Mouse (Mus musculus) heart, adult 18-20 months (tissue): ENCODE data around the gene Rrp1. TPM values are rescaled to one million over a fixed set of nuclear protein-coding genes. Genes with fewer than 3 reads are reported as not detected.
"Not testable (repeated sequence)": the region's sequence is repeated elsewhere in the genome, so short reads cannot be mapped to it uniquely, and the experiment has no call there.

Experiments used
- DNase-seq, 2 experiments: peaks; one replicate each; pipeline ENCODE4 v3.0.0; 2021 to 2022; ENCODE audit warnings: mixed read lengths in 1 of 2
- total RNA-seq, 2 experiments: library from RNA; stranded (reverse); gene quantifications; 2 replicates each; pipeline ENCODE4 v1.2.3; 2021

The Rrp1 gene
- total RNA-seq, 2 experiments from 2014 or later: 90.5 to 94.6 TPM

DNA sequence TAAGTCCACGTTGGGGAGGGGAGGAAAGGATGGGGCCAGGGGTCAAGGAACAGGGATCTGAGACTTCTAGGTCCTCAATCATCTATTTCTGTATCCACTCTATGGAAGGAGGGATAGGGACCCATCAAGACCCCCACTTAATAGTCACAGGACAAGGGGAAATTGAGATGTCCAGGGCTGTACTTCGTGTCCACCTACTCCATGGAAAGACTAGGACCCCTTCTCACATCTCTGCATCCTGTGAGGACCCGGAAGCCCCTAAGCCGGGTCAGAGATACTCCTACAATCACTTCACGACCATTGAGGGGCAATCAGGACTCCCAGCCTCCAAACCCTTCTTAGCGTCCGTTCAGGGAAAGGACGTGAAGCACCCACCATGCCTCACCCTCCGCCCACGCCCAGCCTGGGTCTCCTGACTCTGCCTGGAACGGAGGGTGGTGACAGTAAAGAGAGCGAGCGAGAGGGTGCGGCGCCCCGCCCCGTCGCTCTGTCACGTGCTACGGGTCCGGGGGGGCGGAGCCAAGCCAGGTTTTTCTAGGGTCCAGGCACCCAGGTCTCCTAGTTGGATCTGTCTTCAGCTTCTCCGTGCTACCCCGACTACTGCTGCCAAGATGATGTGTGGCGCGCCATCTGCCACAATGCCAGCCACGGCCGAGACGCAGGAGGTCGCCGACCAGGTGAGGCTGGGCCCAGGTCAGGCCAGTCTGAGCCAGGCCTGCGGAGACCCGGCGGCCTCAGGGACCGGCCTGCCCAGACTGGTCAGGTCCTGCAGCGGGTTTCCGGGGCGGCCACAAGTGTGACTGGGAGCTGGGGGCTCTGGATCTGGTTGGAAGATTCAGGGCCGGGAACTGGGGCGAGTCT lies 12.6 kb upstream of the Rrp1 start, which contains the start of gene Cstb:
Cstb (plus strand) TSS at position 489 of the 861 bp plus-strand sequence.
- peak; percentile 88 to 89 for DNase-seq

DNA sequence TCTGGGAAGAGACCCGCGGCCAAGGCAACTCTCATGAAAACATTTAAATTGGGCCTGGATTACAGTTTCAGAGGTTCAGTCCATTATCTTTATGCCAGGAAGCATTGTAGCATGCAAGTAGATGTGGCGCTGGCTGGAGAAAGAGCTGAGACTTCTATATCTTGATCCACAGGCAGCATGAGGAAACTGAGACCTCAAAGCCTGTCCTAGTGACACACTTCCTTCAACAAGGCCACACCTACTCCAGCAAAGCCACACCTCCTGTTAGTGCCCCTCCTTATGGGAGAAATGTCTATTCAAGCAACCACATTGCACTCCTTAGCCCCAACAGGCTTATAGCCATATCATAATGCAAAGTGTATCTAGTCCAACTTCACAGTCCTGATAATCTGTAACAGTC lies 9.8 kb upstream of the Rrp1 start:
- no peak for DNase-seq

DNA sequence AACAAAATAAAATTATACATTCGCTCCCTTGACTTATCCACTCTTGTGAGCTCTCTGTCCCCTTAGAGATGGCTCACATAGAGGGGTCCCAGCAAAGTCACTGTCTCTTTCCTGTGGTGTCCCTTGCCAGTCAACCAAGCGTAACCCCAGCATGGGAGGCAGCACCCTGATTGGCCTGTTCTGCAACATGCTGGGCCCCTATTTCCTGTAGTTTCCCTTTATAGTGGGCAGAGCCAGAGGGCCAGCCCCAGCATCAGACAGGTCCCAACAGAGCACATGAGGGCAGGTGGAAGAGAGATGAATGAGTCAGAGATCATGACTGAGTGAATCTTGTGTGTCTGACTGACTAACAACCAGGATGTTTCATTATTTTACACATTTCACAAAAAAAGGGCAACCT lies 8.1 kb upstream of the Rrp1 start:
- DNase-seq: no peak

DNA sequence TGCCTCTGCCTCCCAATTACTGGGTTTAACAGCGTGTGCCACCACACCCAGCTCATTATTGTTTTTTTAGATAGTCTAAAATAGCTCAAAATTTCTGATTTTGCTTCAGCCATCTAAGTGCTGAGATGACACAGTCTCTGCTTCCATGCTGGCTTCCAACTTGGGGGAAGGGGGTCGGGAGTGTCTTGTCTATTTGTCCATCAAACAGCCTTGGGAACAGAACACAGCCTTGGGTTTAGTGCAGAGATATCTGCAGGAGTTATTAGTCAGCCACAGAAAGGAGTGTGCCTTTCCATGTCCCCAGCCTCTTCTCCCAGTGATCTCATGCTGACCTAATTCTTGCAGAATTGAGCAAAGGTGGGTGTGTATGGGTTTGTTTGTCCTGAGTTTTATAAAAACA lies 5.9 kb upstream of the Rrp1 start:
- DNase-seq: no peak

DNA sequence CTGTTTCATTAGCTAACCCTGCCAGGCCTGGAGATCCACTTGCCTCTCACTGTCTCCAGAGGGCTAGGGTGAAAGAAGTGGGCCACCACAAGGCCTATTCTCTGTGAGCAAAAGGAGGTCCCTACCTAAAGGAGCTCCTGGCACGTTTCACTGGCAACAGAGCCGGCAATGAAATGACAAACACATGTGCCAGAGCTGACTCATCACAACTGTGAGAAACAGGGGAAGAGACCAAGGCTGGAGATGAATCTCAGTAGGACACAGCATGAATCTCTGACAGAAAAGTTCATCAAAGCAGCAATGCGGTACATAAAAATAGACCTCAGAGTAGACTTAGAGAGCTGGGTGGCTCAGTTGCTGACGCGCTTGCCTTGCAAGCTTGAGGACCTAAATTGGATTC lies 5.0 kb upstream of the Rrp1 start:
- no peak for DNase-seq

DNA sequence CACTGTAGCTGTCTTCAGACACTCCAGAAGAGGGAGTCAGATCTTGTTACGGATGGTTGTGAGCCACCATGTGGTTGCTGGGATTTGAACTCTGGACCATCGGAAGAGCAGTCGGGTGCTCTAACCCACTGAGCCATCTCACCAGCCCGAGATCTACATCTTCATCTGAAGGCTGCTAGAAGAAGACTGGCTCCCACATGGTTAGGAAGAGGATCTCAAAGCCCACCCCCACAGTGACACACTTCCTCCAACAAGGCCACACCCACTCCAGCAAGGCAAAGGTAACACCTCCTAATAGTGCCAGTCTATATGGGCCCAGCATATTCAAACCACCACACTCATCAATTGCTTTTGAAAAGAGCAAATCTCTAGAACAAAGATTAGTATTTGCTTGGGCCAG lies 2.1 kb upstream of the Rrp1 start:
- not testable (repeated sequence) for DNase-seq

DNA sequence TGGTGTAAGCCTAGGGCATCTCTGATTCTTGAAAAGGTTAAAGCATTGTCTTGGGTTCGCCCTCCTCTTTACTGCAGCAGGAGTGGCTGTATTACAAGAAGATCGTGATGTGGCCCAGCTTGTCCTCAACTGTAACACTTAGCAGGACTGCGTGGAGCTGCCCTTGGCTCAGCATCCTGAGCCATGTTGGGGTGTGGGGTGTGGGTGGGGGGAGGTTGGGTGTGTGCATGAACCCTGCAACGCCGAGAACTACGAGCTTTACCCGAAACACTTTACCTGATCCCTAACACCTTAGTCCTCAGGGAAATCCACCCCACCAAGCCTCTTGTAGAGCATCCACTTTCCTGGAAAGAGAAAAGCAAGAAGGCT lies 293 bp upstream of the Rrp1 start:
- DNase-seq: no peak

DNA sequence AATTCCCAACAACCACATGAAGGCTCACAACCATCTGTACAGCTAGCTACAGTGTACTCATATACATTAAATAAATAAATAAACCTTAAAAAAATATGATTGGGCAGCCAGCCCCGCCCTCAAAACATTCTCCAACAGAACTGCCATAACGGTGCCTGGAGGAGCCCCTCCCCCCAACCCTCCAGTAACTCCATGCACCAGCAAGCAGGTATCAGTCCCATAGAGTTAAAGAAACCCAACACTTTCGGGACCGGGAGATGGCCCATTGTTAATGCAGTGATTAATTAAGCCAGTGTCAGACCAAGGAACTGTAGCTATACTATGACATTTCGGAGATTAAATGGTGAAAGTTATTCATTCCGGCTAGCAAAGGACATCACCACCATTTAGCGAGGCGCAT lies 992 bp downstream of the Rrp1 start:
- DNase-seq: peak in 1 of 2 experiments; percentile 22

DNA sequence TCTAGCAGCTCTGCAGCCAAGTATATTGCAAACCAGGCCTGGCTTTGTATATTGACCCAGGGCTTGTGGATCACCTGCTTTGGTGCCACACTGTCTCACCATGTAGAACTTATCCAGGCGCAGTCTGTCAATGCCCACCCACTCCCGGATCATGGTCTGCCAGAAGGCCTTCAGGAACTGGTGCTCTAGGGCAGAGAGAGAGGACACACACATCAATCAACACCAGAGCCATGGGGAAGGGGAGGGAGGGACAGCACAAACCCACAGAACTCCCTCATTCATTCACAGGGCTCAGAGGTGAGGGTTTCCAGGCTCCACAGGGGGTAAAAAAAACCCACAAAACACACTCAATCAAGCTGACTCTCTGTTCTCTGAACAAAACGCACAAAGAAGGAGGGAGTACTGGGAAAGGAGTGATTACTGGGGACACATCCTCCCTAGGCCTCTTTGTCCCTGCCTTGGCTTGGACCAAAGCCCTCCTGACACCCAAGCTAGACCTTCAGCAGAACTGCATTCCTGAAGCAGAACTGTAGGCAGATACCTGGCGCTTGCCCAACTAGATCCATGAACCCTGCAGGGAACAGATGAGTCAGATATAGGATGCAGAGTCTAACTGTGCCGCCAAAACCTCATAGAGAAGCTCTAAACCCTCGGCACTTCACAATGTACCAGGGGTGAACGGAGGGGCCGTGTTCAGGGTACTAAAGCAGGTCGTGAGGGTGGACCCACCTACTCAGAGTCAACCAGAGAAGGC lies 3.6 kb downstream of the Rrp1 start:
- DNase-seq: no peak

DNA sequence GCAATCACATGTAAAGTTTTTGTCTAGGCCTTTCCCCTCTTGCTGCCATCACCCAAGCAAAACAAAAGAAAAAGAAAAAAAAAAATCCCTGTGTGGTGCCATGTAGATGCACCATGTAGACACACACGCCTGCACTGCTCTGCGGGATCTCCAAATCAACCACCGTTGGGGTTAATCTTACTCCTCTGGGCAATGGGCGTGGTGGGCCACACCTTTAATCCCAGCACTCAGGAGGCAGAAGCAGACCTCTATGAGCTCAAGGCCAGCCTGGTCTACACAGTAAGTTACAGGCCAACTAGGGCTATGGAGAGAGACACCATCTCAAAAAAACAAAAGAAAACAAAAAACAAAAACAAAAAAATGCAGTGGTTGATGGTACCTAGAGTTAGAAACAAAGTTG lies 5.7 kb downstream of the Rrp1 start:
- no peak for DNase-seq

DNA sequence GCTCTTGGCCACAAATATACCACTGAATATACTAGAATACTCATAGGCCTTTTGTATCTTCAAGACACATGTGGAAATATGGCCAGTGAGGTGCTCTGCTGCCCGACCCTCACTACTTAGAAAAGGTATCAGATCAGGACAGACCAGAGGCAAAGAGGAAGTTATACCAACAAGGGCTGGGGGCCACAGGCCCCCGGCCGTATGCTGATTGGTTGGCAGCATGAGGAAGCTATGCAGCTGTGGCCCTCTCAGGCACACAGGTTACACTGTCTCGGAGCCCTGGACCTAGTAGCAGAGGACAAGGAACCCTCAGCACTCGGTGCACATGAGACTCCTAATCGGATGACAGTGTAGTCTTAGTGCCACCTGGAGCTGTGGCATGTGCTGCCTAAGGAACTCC lies 6.7 kb downstream of the Rrp1 start:
- DNase-seq: no peak

DNA sequence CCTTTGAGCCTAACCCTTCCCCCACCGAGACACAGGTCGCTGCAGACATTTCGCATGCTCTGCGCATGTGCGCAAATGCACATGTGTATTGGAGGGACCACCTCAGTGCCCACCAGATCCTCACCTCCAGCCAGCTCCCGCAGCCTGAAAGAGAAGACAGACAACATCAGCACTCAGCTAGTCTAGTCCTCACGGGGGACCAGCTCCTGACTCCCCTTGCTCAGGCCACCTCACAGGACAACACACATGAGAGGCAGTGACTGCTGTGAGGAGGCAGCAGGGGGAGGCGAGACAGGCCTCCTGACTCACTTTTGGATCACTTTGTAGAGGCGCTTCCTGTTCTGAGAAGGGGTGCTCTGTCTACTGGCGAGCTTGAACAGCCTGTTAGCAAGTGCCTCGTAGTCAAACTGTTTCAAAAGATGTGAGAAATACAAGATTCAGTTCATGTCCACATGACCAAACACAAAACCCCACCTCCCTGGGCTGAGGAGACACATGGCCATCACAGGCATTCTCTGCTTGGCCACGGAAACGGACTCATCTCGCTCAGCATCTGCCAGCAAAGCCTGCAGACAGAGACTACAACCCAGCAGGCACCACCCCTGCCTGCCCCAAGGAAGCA lies 10.4 kb downstream of the Rrp1 start:
- DNase-seq: no peak

DNA sequence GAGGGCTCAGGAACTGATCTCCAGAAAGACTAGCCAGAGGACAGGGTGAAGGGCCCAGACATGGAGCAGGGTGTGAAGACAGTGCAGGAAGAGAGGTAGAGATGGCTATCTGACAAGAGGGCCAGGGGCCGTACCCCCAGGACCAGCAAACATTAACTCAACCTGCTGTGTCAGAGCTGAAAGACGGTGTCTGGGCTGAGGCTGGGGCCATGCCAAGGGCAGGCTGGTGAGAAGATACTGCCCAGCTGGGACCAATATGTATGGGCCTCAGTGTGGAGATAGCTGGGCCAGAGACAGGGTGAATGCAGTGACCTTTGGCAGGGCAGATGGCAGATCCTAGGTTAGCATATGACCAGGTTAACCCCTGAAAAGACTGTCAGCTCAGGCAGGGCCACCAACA lies 11.7 kb downstream of the Rrp1 start:
- no peak for DNase-seq

DNA sequence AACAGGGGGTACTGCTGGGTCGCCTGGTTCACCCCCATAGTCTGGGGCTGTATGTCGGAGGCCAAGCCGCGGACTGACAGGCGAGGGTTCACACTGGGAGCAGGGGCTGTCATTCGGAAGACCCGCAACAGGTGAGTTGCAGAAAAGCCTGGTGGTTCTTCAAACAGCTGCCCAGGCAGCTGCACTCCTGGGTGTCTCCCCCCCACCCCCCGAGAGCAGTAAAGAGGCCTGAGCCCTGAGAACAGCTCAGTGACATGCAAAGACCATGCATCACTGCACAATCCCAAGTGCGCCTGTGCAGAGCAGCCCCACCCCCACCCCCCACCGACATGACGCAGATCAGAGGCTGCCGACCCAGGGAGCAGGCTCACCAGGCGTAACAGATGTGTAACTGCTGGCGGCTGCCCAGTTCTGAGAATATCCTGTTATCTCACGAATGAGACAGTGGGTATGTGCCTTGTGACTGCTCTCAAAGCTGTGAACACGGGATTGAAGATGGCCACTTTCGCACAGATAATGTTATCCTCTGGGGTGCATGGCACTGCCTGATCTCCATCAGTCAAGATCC lies 13.7 kb downstream of the Rrp1 start:
- peak; percentile 47 to 50 for DNase-seq

DNA sequence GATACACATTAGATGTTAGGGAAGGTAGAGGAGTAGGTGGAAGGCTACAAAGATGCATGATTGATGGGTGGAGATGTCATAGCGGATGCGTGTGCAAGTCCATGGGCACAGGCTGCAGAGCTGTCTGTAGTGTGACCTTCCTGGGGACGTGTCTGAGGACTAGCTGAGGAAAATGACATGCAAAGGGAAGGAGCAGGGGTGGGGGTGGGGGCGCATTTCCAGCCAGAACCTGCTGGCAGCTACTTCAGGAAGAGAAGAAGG lies 16.3 kb downstream of the Rrp1 start:
- no peak for DNase-seq

DNA sequence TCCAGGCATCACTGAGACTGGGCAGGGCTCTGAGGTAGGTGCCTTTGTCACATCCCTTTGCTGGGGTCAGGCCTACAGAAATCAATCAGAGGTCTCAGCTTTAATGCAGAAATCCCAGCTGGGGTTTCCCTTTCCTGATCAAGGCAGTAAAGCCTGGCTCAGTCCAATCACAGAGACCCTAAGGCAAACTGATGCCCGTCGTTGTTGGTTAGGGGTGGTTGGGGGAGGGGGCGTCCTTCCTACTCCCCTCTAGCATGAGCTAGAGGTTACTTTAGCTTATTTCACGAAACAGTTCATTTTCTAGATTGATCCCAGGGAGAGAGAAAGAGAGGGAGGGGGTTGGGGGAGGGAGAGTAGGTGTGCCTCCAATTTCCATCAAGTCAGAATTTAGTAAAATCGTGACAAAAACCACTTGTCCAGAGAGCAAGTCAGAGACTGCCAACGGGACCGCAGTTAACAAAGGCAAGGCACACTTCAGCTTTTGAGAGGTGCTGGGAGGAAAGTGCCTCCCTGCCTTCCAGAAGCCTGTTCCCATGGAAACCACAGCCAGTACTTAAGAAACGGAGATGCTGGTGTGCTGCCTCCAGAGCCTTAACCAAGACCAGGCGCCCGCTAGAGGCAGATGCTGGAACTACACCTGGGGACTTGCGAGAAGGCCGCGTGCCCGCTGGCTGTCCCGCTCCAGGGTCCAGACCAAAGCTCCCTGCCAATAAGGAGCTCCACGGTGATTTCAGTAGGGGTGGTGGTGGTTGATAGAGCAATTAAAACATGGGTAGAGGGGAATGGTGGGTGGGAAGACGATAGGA lies 16.8 kb downstream of the Rrp1 start:
- DNase-seq: peak; percentile 87 to 98

DNA sequence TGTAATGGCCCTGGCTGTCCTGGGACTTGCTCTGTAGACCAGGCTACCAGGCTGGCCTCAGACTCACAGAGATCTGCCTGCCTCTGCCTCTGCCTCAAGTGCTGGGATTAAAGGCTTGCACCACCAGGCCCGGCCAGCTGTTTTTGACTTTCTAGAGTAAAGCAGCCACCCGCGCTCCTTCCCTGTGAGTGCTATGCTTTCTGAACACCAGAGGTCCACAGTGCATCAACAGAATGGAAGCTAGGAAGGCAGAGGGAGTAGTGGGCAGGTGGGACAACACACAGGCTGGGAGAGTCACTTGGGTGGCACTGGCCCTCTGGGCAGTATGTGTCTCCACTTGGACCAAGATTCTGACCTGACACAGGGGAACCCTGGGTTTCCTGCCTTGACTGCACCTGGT lies 17.5 kb downstream of the Rrp1 start:
- DNase-seq: no peak

DNA sequence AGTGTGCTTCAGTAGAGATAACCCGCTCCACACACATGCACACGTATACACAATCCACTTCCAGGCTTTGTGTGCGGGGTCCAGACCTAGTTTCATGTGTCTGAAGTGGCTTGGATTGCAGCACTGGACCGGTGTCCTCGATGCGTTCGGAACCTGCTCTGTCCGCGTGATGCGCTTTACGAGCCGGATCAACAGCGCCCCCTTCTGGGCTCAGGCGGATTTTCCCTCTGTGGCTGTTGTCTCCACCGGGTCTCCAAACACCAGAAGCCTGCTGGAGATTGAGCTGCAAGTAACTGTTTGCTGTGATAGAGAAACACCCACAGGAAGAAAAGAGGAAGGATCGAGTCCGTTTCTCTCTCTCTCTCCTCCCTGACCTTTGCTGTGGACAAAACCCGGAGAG lies 20.8 kb downstream of the Rrp1 start:
- peak; percentile 81 to 90 for DNase-seq

DNA sequence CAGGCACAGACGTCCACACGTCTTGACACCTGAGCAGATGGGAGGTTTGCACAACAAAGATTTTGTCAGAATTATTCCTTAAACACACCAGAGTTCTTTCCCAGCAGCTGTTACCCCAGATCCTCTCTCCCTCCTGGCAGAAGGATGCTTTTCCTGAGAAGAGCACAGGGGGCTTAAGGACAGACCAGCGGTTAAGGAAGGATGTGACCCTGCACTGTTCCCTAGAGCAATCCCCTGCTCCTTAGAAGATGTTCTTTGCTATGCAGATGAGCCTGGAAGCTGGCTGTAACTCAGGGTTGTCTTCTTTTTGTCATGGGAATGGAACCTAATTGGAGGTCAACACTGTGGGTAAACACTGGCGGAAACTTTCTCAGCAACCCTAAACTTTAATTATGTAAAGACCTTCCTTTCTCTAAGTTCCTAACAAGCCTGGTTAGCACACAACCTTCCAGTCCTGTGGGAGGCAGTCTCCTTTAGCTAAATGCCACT lies 21.8 kb downstream of the Rrp1 start:
- DNase-seq: no peak

DNA sequence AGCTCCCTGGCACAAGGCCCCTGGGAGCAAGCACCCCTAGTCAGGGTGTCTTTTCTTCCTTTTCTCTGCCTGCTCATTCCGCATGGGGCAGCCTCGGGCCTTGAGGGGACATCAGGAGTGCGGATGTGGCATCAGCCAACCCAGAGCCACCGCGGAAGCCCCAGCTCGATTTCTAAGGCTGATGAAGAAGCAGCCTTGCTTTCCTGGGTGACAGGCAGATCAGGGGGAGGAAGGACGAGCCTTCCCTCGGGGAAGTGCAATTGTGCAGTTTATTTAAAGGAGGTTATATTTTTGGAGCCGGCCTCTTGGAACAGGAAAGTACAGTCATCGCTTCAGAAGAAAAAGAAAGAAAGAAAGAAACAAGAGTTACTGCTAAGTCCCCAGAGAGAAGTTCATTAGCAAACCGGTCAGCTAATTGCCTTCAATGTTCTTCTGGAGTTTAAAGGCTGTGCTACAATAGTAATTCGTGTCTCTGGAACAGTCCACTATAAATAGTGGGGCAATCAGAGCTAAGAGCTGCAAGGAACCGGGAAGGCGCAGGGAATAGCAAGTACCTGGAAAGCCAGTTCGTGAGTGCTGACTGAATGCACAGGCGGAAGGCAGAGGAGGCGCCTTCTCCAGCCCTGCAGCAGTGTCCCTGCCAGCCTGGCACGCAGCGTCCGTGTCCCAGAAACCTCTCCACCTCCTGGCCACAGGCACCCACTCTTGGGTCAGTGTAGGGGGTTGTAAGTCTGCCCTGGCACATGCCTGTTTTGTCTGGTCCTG lies 24.4 kb downstream of the Rrp1 start:
- peak; percentile 22 to 33 for DNase-seq

DNA sequence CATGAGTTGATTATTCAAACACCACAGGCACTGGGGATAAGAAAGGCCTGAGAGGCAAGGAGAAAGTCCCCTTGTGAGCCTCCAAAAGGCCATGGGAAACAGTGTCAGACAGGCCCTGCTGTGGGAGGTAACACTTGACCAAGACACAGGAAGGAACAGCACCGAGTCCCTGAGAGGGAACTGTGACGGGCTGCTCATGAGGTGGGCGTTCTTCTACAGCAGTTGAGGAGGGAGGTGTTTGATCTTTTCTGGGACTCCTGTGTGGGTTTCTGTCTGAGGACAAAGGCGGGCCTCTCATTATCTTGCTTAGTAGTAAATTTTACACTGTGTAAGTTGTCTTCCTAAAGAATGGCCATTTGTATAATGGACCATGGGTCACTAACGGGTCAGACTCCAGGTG lies 27.3 kb downstream of the Rrp1 start:
- no peak for DNase-seq
